Mouse (Mus musculus) liver, embryonic 16.5 days (tissue): ENCODE data around the gene Man2b2. TPM values are rescaled to one million over a fixed set of nuclear protein-coding genes. Genes with fewer than 3 reads are reported as not detected.
"Not testable (repeated sequence)": the region's sequence is repeated elsewhere in the genome, so short reads cannot be mapped to it uniquely, and the experiment has no call there.

Experiments
- ATAC-seq: fragments of 200-750 bp; cut with Nextera tagmentation; 2 replicates; pipeline ENCODE4 v1.8.0; 2017; ENCODE audit warnings: low read depth, mild to moderate bottlenecking, moderate number of reproducible peaks, moderate library complexity
- H3K27ac ChIP-seq: fragments of 300-500 bp; sonication (generic); 2 replicates; pipeline ENCODE4 v1.5.1; 2014; ENCODE audit warnings: mild to moderate bottlenecking, low read length
- H3K27me3 ChIP-seq: fragments of 300-500 bp; sonication (generic); 2 replicates; pipeline ENCODE4 v1.6.1; 2014; ENCODE audit warnings: low read depth, low read length, mixed read lengths; ENCODE audit not compliant: control insufficient read depth, insufficient read depth
- H3K36me3 ChIP-seq: fragments of 300-500 bp; sonication (generic); 2 replicates; pipeline ENCODE4 v1.6.1; 2014; ENCODE audit warnings: mild to moderate bottlenecking; ENCODE audit not compliant: control insufficient read depth, insufficient read depth
- H3K4me1 ChIP-seq: fragments of 300-500 bp; sonication (generic); 2 replicates; pipeline ENCODE4 v1.6.1; 2014; ENCODE audit warnings: low read depth, low read length, mixed read lengths; ENCODE audit not compliant: control insufficient read depth
- H3K4me2 ChIP-seq: fragments of 300-500 bp; sonication (generic); 2 replicates; pipeline ENCODE4 v1.6.1; 2014; ENCODE audit warnings: low read depth, low read length, mixed read lengths
- H3K4me3 ChIP-seq: fragments of 300-500 bp; sonication (generic); 2 replicates; pipeline ENCODE4 v1.5.1; 2014; ENCODE audit warnings: low read depth, mild to moderate bottlenecking, low read length
- H3K9ac ChIP-seq: fragments of 300-500 bp; sonication (generic); 2 replicates; pipeline ENCODE4 v1.6.1; 2014; ENCODE audit warnings: low read depth, low read length
- H3K9me3 ChIP-seq: fragments of 300-500 bp; sonication (generic); replicated peaks from 2 replicates; pipeline ENCODE4 v1.6.1; 2016; ENCODE audit warnings: low read length; ENCODE audit not compliant: control insufficient read depth
- WGBS: fragments of 180-500 bp; shearing (Covaris S2); extraction: QIAGEN DNeasy Blood & Tissue Kit; methylation state at CpG from one replicate; pipeline ENCODE4 v1.1.7; 2014; ENCODE audit not compliant: insufficient replicate concordance; 5-methylcytosine and 5-hydroxymethylcytosine counted together
- polyA plus RNA-seq: library from polyadenylated mRNA; unstranded; fragments of >200 nt; fragmentation: Nextera tagmentation; extraction: Ambion mirVana; gene quantifications from 2 replicates; pipeline ENCODE4 v1.2.1, GENCODE M21; 2015

Gene Man2b2
- polyA plus RNA-seq, 1 experiment from 2014 or later, result 21.7 TPM

DNA sequence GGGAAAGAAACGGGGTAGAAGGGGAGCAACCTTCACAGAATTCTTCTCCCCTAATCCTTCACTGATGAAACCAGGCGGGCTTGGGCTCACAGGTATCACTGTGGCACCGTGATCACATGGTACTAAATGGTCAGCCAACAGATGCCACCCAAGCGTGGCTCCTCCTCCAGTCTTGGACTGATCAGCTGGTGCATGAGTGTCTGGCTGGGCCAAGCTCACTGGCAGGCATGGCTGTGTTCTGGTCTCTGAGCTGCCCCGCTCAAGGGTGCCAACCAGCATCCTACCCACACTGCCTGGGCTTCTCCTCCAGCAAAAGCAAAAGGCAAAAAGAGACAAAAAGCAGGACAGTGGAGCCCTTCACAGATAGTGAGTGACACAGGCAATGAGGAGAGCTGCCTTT, 10.7 kb downstream of the Man2b2 start:
- Histone ChIP-seq H3K36me3 (peaks cover 10% of the 10 kb centered on the region), H3K9ac (no peak overlapping the region), H3K27me3 (no peaks in the 10 kb centered on the region), H3K4me3 (no peak overlapping the region), H3K4me1 (no peaks in the 10 kb centered on the region), H3K27ac (no peak overlapping the region), H3K4me2 (no peak overlapping the region), H3K9me3 (no peaks in the 10 kb centered on the region)
- WGBS, result 65% methylated on average over 5 of the region's 5 CpGs
- no peak for ATAC-seq

DNA sequence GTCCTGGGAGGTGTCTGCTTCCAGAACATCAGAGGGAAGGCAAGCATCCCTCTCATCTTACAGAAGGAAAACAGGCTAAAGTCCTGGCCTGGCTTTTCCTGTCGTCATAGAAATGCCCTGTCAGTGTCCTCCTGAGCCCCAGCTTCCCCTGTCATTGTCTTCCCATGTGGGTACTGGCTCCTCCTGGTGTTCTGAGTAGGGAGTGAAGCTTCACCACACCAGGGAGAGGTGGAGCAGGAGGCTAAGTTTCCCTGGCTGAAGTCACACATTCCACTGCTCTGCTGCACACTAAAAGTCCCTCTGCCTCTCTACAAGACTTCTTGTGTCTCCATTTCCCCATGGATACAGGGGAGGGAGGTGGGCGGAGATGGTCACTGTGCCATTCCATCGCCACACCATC, 12.7 kb downstream of the Man2b2 start:
- H3K27me3 ChIP-seq, result no peaks in the 10 kb centered on the region
- H3K9ac ChIP-seq, result no peak overlapping the region
- H3K4me3 ChIP-seq, result no peak overlapping the region
- H3K4me1 ChIP-seq, result no peaks in the 10 kb centered on the region
- no peaks in the 10 kb centered on the region for H3K9me3 ChIP-seq
- 55% methylated on average over 3 of the region's 3 CpGs for WGBS
- H3K27ac ChIP-seq, result no peak overlapping the region
- ATAC-seq, result no peak
- H3K36me3 ChIP-seq, result peaks cover 4% of the 10 kb centered on the region
- H3K4me2 ChIP-seq, result no peak overlapping the region

GRCm38 (mm10) chr5:36814554-36814953, 15.9 kb downstream of the Man2b2 start:
- H3K9ac ChIP-seq, result no peak overlapping the region
- H3K27me3 ChIP-seq, result no peaks in the 10 kb centered on the region
- no peaks in the 10 kb centered on the region for H3K4me1 ChIP-seq
- H3K4me2 ChIP-seq, result no peak overlapping the region
- H3K9me3 ChIP-seq, result no peaks in the 10 kb centered on the region
- ATAC-seq, result no peak
- no peak overlapping the region for H3K27ac ChIP-seq
- WGBS, result 58% methylated on average over 6 of the region's 6 CpGs
- peaks cover 2% of the 10 kb centered on the region for H3K36me3 ChIP-seq
- no peak overlapping the region for H3K4me3 ChIP-seq

DNA sequence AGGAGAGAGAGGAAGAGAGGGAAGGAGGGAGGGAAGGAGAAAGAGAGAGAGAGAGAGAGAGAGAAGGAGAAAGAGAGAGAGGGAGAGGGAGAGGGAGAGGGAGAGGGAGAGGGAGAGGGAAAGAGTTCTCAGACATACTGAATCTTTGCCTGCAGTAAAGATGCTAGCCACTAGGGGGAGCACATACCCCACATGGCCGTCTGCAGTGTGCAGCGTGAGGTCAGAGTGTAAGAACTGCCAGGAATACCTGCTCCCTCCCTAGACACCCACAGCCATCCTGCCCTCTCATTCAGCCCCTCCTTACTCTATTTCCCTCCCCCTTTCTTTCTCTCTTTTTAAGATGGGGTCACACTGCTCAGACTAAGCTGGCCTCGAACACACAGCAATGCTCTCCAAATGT, 19.0 kb downstream of the Man2b2 start:
- H3K9ac ChIP-seq, result no peak overlapping the region
- no peak overlapping the region for H3K4me2 ChIP-seq
- 0 out of 2 replicates have a peak, but pooled peaks have one; percentile 22 for ATAC-seq
- WGBS, result 28% methylated on average over 3 of the region's 3 CpGs
- no peaks in the 10 kb centered on the region for H3K4me1 ChIP-seq
- no peak overlapping the region for H3K4me3 ChIP-seq
- H3K36me3 ChIP-seq, result peaks cover 2% of the 10 kb centered on the region; the same call in 1 of the 2 replicates
- H3K27me3 ChIP-seq, result no peaks in the 10 kb centered on the region
- no peaks in the 10 kb centered on the region for H3K9me3 ChIP-seq
- no peak overlapping the region for H3K27ac ChIP-seq

DNA sequence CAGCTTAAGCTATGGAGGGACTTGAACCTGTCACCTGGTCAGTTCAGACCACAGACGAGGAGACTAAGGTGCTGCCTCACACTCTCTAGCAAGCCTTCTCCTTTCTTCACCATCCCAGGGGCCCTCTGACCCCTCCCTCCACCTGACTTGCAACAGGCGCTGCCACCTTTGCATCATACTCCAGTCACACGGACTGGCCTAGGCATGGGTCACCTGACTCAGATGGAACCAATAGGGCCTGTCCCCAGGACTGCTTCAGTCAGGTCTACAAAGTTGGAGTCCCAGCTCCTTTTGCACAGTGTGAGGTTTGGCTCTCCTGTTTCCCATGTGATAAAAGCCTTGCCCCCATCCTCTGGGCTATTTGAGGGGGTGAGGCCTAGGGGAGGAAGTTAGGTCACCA, 19.8 kb downstream of the Man2b2 start:
- H3K27ac ChIP-seq, result no peak overlapping the region

GRCm38 (mm10) chr5:36809123-36809522, 21.3 kb downstream of the Man2b2 start:
- Histone ChIP-seq H3K27me3 (no peaks in the 10 kb centered on the region), H3K36me3 (no peaks in the 10 kb centered on the region), H3K4me2 (no peak overlapping the region), H3K4me3 (no peak overlapping the region), H3K4me1 (no peaks in the 10 kb centered on the region), H3K9me3 (no peaks in the 10 kb centered on the region), H3K27ac (no peak overlapping the region), H3K9ac (no peak overlapping the region)
- no peak for ATAC-seq
- 75% methylated on average over 7 of the region's 7 CpGs for WGBS

More for the DNA sequence above, 19.8 kb downstream of the Man2b2 start:
- Histone ChIP-seq H3K9ac (no peak overlapping the region), H3K27me3 (no peaks in the 10 kb centered on the region), H3K4me3 (no peak overlapping the region), H3K4me2 (no peak overlapping the region), H3K4me1 (no peaks in the 10 kb centered on the region), H3K9me3 (no peaks in the 10 kb centered on the region), H3K36me3 (peaks cover 2% of the 10 kb centered on the region; the same call in 1 of the 2 replicates)
- WGBS, result 66% methylated on average over 3 of the region's 3 CpGs
- ATAC-seq, result peak; percentile 37

- Histone ChIP-seq H3K4me2 (no peak overlapping the region), H3K27ac (no peak overlapping the region), H3K9ac (no peak overlapping the region), H3K9me3 (no peaks in the 10 kb centered on the region), H3K36me3 (no peaks in the 10 kb centered on the region), H3K4me1 (no peaks in the 10 kb centered on the region), H3K4me3 (no peak overlapping the region), H3K27me3 (no peaks in the 10 kb centered on the region)
- no peak for ATAC-seq
- 26% methylated on average over 5 of the region's 5 CpGs for whole genome bisulfite sequencing
Measured at GRCm38 (mm10) chr5:36807106-36807505, 23.3 kb downstream of the Man2b2 start.

GRCm38 (mm10) chr5:36797291-36797690, 33.2 kb downstream of the Man2b2 start:
- peak overlapping the region; percentile 39 for H3K9ac ChIP-seq
- no peaks in the 10 kb centered on the region; the same call in 1 of the 2 replicates for H3K36me3 ChIP-seq
- 50% methylated on average over 8 of the region's 8 CpGs for WGBS
- H3K4me1 ChIP-seq, result peaks cover 10% of the 10 kb centered on the region
- H3K4me2 ChIP-seq, result peak overlapping the region; percentile 88
- H3K4me3 ChIP-seq, result peak overlapping the region; percentile 76
- ATAC-seq, result no peak
- H3K9me3 ChIP-seq, result no peaks in the 10 kb centered on the region
- H3K27me3 ChIP-seq, result peaks cover 3% of the 10 kb centered on the region; the same call in 1 of the 2 replicates
- H3K27ac ChIP-seq, result no peak overlapping the region; the same call in 1 of the 2 replicates

DNA sequence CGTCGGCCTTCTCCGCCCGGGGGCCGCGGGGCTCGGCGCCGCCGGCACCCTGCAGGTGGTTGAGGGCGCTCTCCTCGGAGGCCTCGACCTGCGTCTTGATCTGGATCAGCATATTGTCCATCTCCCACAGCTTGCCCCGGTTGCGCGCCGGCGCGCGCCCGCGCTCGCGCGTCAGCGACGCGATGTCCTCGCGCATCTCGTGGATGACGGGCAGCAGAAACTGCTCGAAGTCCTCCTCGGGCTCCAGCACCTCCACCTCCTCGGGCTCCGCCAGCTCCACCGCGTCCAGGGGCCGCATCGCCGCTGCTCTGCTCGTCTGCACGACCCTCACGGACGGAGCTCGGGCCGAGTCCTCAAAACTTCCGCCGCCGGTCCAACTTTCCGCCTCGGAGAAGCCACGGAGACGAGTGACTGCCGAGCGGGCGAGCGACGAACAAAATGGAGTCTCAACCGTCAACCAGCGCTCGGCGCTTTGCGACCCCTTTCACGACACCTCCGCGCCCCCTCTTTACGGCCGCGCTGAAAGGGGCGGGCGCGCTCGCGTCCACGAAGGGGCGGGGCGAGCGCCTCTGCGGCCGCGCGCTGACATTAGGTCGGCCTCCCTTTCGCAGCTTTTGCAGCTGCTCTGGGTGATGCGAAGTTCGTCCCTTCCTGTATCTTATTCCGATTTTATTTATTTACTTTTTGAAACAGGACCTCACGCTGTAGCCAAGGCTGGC, 34.0 kb downstream of the Man2b2 start, which contains the start of gene Mrfap1:
Mrfap1 (minus strand) TSS at position 477 of the 719 bp plus-strand sequence.
- Histone ChIP-seq H3K4me2 (peak within 1 kb of the TSS; percentile 88), H3K4me1 (peaks cover 13% of the 10 kb centered on the region), H3K9ac (peak within 1 kb of the TSS; percentile 81), H3K4me3 (peak within 1 kb of the TSS; percentile 76), H3K27ac (peak within 1 kb of the TSS; percentile 92)
- not testable (repeated sequence) for H3K9me3 ChIP-seq, H3K27me3 ChIP-seq, H3K36me3 ChIP-seq
- peak; percentile 81 for ATAC-seq
- WGBS, result under 1% methylated on average over 90 of the region's 90 CpGs
